Mouse (Mus musculus) myocyte (in vitro differentiated cells): ENCODE measurements around the gene Srgn.
"Not testable (repeated sequence)": the region's sequence is repeated elsewhere in the genome, so short reads cannot be mapped to it uniquely, and the experiment has no call there.

ENCODE experiments used
- CEBPB ChIP-seq: IDR thresholded peaks from 2 replicates; pipeline ENCODE4 v1.6.1; 2011; ENCODE audit warnings: mild to moderate bottlenecking, moderate library complexity; ENCODE audit not compliant: poor library complexity, insufficient read depth, severe bottlenecking
- E2F4 ChIP-seq: IDR thresholded peaks from one replicate; pipeline ENCODE4 v1.6.1; 2011; ENCODE audit warnings: mild to moderate bottlenecking, control low read depth, moderate library complexity; ENCODE audit not compliant: insufficient read depth
- MAX ChIP-seq: IDR thresholded peaks from one replicate; pipeline ENCODE4 v1.6.1; 2011; ENCODE audit warnings: low read depth, mild to moderate bottlenecking, control low read depth
- MYOD1 ChIP-seq, 3 experiments: IDR thresholded peaks; one replicate each; pipeline ENCODE4 v1.6.1; 2011; ENCODE audit warnings: control low read depth in 2 of 3, low read depth in 2 of 3, mild to moderate bottlenecking in 2 of 3, moderate library complexity in 1 of 3; ENCODE audit not compliant: insufficient read length in 2 of 3, control insufficient read depth in 1 of 3
- MYOG ChIP-seq, 3 experiments: IDR thresholded peaks; one replicate each; pipeline ENCODE4 v1.6.1; 2011; ENCODE audit warnings: control low read depth in 2 of 3, low read depth in 2 of 3, mild to moderate bottlenecking in 2 of 3; ENCODE audit not compliant: insufficient read length in 2 of 3, control insufficient read depth in 1 of 3, insufficient read depth in 1 of 3
- POLR2A ChIP-seq: IDR thresholded peaks from one replicate; pipeline ENCODE4 v1.6.1; 2011; ENCODE audit warnings: low read depth, mild to moderate bottlenecking, control low read depth, moderate library complexity; ENCODE audit not compliant: insufficient read length
- POLR2AphosphoS2 ChIP-seq: IDR thresholded peaks from one replicate; pipeline ENCODE4 v1.6.1; 2011; ENCODE audit warnings: low read depth, control low read depth; ENCODE audit not compliant: insufficient read length
- REST ChIP-seq: IDR thresholded peaks from one replicate; pipeline ENCODE4 v1.6.1; 2011; ENCODE audit warnings: mild to moderate bottlenecking, control low read depth, moderate library complexity; ENCODE audit not compliant: insufficient read depth, insufficient read length
- TCF12 ChIP-seq: IDR thresholded peaks from one replicate; pipeline ENCODE4 v1.6.1; 2011; ENCODE audit warnings: mild to moderate bottlenecking, control low read depth; ENCODE audit not compliant: poor library complexity, insufficient read depth, severe bottlenecking
- TCF3 ChIP-seq: IDR thresholded peaks from one replicate; pipeline ENCODE4 v1.6.1; 2011; ENCODE audit warnings: low read depth, control low read depth; ENCODE audit not compliant: insufficient read length
- USF1 ChIP-seq: IDR thresholded peaks from one replicate; pipeline ENCODE4 v1.6.1; 2011; ENCODE audit warnings: low read depth, mild to moderate bottlenecking, control low read depth, moderate library complexity

- TF ChIP-seq TCF3; POLR2A; MAX; POLR2AphosphoS2; MYOD1 (IDR thresholded peaks at IDR 0.05; ENCODE audit: control insufficient read depth in 1 of 3, insufficient read length in 2 of 3, low read depth in 2 of 3); REST; USF1; CEBPB; MYOG (IDR thresholded peaks at IDR 0.05; ENCODE audit: control insufficient read depth in 1 of 3, insufficient read depth in 1 of 3, insufficient read length in 2 of 3, low read depth in 2 of 3); TCF12; E2F4: not testable (repeated sequence)
Observed at GRCm38 (mm10) chr10:62491681-62492080, 35.6 kb downstream of the Srgn start.
